Mouse (Mus musculus) liver, postnatal 0 days (tissue): ENCODE data around the gene Ssr2.
A peak's percentile ranks its signal among the peaks of the same experiment; 100 is the strongest.

Experiments used
- CTCF ChIP-seq: sonication (generic); IDR thresholded peaks from 2 replicates; pipeline ENCODE4 v1.5.1; 2016; ENCODE audit warnings: antibody characterized with exemption, low read depth
- EP300 ChIP-seq: IDR thresholded peaks from 2 replicates; pipeline ENCODE4 v1.6.1; 2016; ENCODE audit warnings: antibody characterized with exemption, low read depth, mild to moderate bottlenecking

DNA sequence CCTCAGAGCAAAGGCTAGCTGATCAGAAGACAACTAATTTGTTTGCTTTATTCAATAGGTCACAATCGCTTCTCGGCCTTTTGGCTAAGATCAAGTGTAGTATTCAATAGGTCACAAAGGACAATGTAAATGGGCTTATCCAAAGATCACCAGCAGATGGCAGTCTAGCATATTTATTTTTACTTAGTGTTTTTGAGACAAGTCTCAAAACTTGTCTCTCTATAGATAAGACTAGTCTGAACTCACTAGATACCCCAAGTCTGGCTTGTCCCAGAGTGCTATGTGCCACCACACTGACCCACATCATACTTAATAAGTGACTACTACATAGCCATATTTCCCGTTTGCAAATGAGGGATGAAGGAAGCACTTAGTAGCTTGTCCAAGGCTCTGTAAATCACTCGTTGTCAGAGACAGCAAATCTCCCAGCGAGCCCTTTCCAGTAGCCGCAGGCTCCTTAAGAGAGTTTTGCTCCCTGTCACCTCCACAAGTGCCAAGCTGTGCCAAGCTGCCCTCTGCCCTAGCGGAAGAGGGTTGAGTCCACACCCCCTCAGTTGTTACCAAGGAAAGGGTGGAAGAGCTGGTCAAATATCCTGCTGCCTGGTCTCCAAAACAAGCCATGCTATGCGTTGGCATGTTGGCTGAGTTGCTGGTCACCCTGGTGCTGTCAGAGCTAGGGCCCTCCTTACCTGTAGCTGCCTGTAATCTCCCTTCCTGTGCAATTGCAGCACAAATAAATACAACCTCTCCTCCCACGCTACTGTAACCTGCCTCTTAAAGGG is 16.5 kb downstream of the Ssr2 start:
- peak; percentile 69 for TF ChIP-seq CTCF
- TF ChIP-seq EP300: no peak
